Mouse (Mus musculus): Measurements from ENCODE around the gene Cd151. TPM values are rescaled to one million over a fixed set of nuclear protein-coding genes. Genes with fewer than 3 reads are reported as not detected.

Cd151 gene
- polyA plus RNA-seq (2014; fragmentation: Nextera tagmentation; extraction: Ambion mirVana) = 69.8 and 79.1 TPM in 2 replicates

- TF ChIP-seq CTCF (IDR thresholded peaks at IDR 0.05; ENCODE audit: low read depth) = no peak
- peaks cover 27% of the 10 kb centered on the region for H3K4me1 ChIP-seq (ENCODE audit: insufficient read depth)
- under 1% methylated on average over 52 of the region's 52 CpGs for WGBS
Observed at GRCm38 (mm10) chr7:141467230-141468030, at the start of gene Cd151. Cd151 (plus strand) TSS chr7:141467392.

GRCm38 (mm10) chr7:141417731-141418681 is 49.2 kb upstream of the Cd151 start:
- no peak for ATAC-seq (ENCODE audit: insufficient read depth)
- H3K36me3 ChIP-seq (ENCODE audit: insufficient read depth) = no peaks in the 10 kb centered on the region
- 63% methylated on average over 8 of the region's 8 CpGs for WGBS

More at GRCm38 (mm10) chr7:141467230-141468030, at the start of gene Cd151:
- peaks cover 34% of the 10 kb centered on the region for H3K36me3 ChIP-seq (ENCODE audit: insufficient read depth)
- peak within 1 kb of the TSS; percentile 84 for H3K9ac ChIP-seq
- H3K27me3 ChIP-seq (ENCODE audit: insufficient read depth, low read length) = peaks cover 40% of the 10 kb centered on the region
- peak within 1 kb of the TSS; percentile 93 for H3K27ac ChIP-seq (ENCODE audit: low read depth)
- DNase-seq = peak; percentile 94
- ATAC-seq (ENCODE audit: insufficient read depth) = peak; percentile 82
- peak within 1 kb of the TSS; percentile 76 for H3K4me3 ChIP-seq (ENCODE audit: low read depth, low read length)
- peak within 1 kb of the TSS; percentile 95 for H3K4me2 ChIP-seq
- H3K9me3 ChIP-seq (ENCODE audit: low read depth, low read length) = no peaks in the 10 kb centered on the region

GRCm38 (mm10) chr7:141418970-141419369 is 48.2 kb upstream of the Cd151 start:
- Histone ChIP-seq H3K27ac (ENCODE audit: low read depth) (no peak overlapping the region), H3K9ac (no peak overlapping the region), H3K4me2 (no peak overlapping the region), H3K4me3 (ENCODE audit: low read depth, low read length) (no peak overlapping the region), H3K27me3 (ENCODE audit: insufficient read depth, low read length) (no peaks in the 10 kb centered on the region), H3K4me1 (ENCODE audit: insufficient read depth) (no peaks in the 10 kb centered on the region), H3K36me3 (ENCODE audit: insufficient read depth) (no peaks in the 10 kb centered on the region), H3K9me3 (ENCODE audit: low read depth, low read length) (no peaks in the 10 kb centered on the region)
- 57% methylated on average over 7 of the region's 7 CpGs for WGBS
- ATAC-seq (ENCODE audit: insufficient read depth) (no peak), DNase-seq (peak; percentile 62)
- no peak for TF ChIP-seq CTCF (IDR thresholded peaks at IDR 0.05; ENCODE audit: low read depth)

More at GRCm38 (mm10) chr7:141417731-141418681, 49.2 kb upstream of the Cd151 start:
- no peak for DNase-seq
- Histone ChIP-seq H3K4me3 (ENCODE audit: low read depth, low read length) (no peak overlapping the region), H3K9me3 (ENCODE audit: low read depth, low read length) (no peaks in the 10 kb centered on the region), H3K27ac (ENCODE audit: low read depth) (no peak overlapping the region), H3K4me2 (no peak overlapping the region), H3K9ac (no peak overlapping the region), H3K4me1 (ENCODE audit: insufficient read depth) (peaks cover 2% of the 10 kb centered on the region; the same call in 1 of the 2 replicates), H3K27me3 (ENCODE audit: insufficient read depth, low read length) (no peaks in the 10 kb centered on the region)
- no peak for TF ChIP-seq CTCF (IDR thresholded peaks at IDR 0.05; ENCODE audit: low read depth)

- Histone ChIP-seq H3K27ac (ENCODE audit: low read depth) (no peak overlapping the region), H3K27me3 (ENCODE audit: insufficient read depth, low read length) (no peaks in the 10 kb centered on the region), H3K36me3 (ENCODE audit: insufficient read depth) (no peaks in the 10 kb centered on the region)
Observed at GRCm38 (mm10) chr7:141420030-141420702, 47.0 kb upstream of the Cd151 start.

GRCm38 (mm10) chr7:141423811-141424210 is 43.4 kb upstream of the Cd151 start:
- Histone ChIP-seq H3K27ac (ENCODE audit: low read depth) (no peak overlapping the region), H3K9me3 (ENCODE audit: low read depth, low read length) (no peaks in the 10 kb centered on the region), H3K4me3 (ENCODE audit: low read depth, low read length) (no peak overlapping the region), H3K36me3 (ENCODE audit: insufficient read depth) (no peaks in the 10 kb centered on the region), H3K4me1 (ENCODE audit: insufficient read depth) (no peaks in the 10 kb centered on the region), H3K27me3 (ENCODE audit: insufficient read depth, low read length) (no peaks in the 10 kb centered on the region), H3K4me2 (no peak overlapping the region), H3K9ac (no peak overlapping the region)
- TF ChIP-seq CTCF (IDR thresholded peaks at IDR 0.05; ENCODE audit: low read depth) = no peak
- WGBS = 67% methylated on average over 4 of the region's 4 CpGs
- DNase-seq (no peak), ATAC-seq (ENCODE audit: insufficient read depth) (no peak)

More at GRCm38 (mm10) chr7:141420030-141420702, 47.0 kb upstream of the Cd151 start:
- no peak for TF ChIP-seq CTCF (IDR thresholded peaks at IDR 0.05; ENCODE audit: low read depth)
- H3K4me1 ChIP-seq (ENCODE audit: insufficient read depth) = no peaks in the 10 kb centered on the region
- H3K9ac ChIP-seq = no peak overlapping the region
- no peak overlapping the region for H3K4me2 ChIP-seq
- no peak overlapping the region for H3K4me3 ChIP-seq (ENCODE audit: low read depth, low read length)
- no peak for ATAC-seq (ENCODE audit: insufficient read depth)
- no peak for DNase-seq
- H3K9me3 ChIP-seq (ENCODE audit: low read depth, low read length) = no peaks in the 10 kb centered on the region
- 68% methylated on average over 9 of the region's 9 CpGs for WGBS

- WGBS = 71% methylated on average over 12 of the region's 12 CpGs
- Histone ChIP-seq H3K4me1 (ENCODE audit: insufficient read depth) (no peaks in the 10 kb centered on the region), H3K4me3 (ENCODE audit: low read depth, low read length) (no peak overlapping the region), H3K9me3 (ENCODE audit: low read depth, low read length) (no peaks in the 10 kb centered on the region), H3K9ac (no peak overlapping the region), H3K27ac (ENCODE audit: low read depth) (no peak overlapping the region), H3K27me3 (ENCODE audit: insufficient read depth, low read length) (no peaks in the 10 kb centered on the region), H3K4me2 (no peak overlapping the region), H3K36me3 (ENCODE audit: insufficient read depth) (peaks cover 17% of the 10 kb centered on the region)
- TF ChIP-seq CTCF (IDR thresholded peaks at IDR 0.05; ENCODE audit: low read depth) = no peak
- DNase-seq (no peak), ATAC-seq (ENCODE audit: insufficient read depth) (no peak)
Observed at GRCm38 (mm10) chr7:141426948-141427730, 40.1 kb upstream of the Cd151 start.
